Mouse (Mus musculus): ENCODE measurements around the gene Tmem176b.
"Not testable (repeated sequence)": the region's sequence is repeated elsewhere in the genome, so short reads cannot be mapped to it uniquely, and the experiment has no call there.

DNA sequence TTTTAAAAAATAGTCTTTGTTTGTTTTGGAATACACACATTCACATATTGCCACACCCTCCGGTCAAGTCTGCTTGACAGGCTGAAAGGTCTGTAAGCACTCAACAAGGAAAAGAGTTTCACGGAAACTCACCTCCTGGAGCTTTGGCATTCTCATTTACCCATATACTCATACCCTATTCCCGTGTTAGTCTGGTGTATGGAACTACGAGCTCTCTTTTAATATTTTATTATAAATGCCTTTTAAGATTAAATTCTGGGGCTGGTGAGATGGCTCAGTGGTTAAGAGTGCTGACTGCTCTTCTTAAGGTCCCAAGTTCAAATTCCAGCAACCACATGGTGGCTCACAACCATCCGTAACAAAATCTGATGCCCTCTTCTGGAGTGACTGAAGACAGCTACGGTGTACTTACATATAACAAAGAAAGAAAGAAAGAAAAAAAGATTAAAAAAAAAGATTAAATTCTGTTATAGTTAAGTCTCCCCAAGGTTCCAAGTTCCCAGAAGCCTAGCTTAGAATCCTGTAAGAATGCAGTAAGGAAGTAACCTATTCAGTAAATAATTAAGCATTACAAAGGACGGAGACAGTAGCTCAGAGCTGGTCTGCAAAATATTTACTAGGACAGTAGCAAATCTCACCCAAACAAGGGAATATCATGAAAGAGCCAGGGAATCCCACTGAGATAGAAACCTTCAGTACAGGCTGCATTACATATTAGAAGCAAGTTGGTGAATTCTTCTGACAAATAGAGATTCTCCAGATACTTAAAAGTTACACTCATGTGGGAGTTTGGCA lies 19.1 kb downstream of the Tmem176b start:
- not testable (repeated sequence) for TF ChIP-seq POLR2A (IDR thresholded peaks at IDR 0.05; ENCODE audit: control insufficient read depth, extremely low read depth, insufficient read depth, low read length, poor library complexity); CTCF (IDR thresholded peaks at IDR 0.05; ENCODE audit: borderline replicate concordance, control insufficient read depth, extremely low read depth, insufficient read depth, low read length, poor library complexity)

All from thymus, adult 2 months (tissue).